Mouse (Mus musculus) embryonic facial prominence, embryonic 15.5 days (tissue): ENCODE results near the gene Gm20075. TPM values are rescaled to one million over a fixed set of nuclear protein-coding genes. Genes with fewer than 3 reads are reported as not detected.

Experiments
- ATAC-seq: fragments of 200-750 bp; cut with Nextera tagmentation; 2 replicates; pipeline ENCODE4 v1.8.0; 2017; ENCODE audit warnings: low read depth, moderate TSS enrichment; ENCODE audit not compliant: insufficient number of reproducible peaks, low FRiP score, low TSS enrichment
- H3K27ac ChIP-seq: fragments of 300-500 bp; sonication (generic); replicated peaks from 2 replicates; pipeline ENCODE4 v1.5.1; 2015; ENCODE audit warnings: mild to moderate bottlenecking, inconsistent platforms
- H3K27me3 ChIP-seq: fragments of 300-500 bp; sonication (generic); 2 replicates; pipeline ENCODE4 v1.6.1; 2015; ENCODE audit warnings: inconsistent platforms
- H3K36me3 ChIP-seq: fragments of 300-500 bp; sonication (generic); 2 replicates; pipeline ENCODE4 v1.6.1; 2015; ENCODE audit warnings: mild to moderate bottlenecking, inconsistent platforms
- H3K4me1 ChIP-seq: fragments of 300-500 bp; sonication (generic); 2 replicates; pipeline ENCODE4 v1.6.1; 2015; ENCODE audit warnings: inconsistent platforms
- H3K4me2 ChIP-seq: fragments of 300-500 bp; sonication (generic); replicated peaks from 2 replicates; pipeline ENCODE4 v1.6.1; 2015; ENCODE audit warnings: mild to moderate bottlenecking, inconsistent platforms
- H3K4me3 ChIP-seq: fragments of 300-500 bp; sonication (generic); replicated peaks from 2 replicates; pipeline ENCODE4 v1.5.1; 2015; ENCODE audit warnings: mild to moderate bottlenecking, inconsistent platforms
- H3K9ac ChIP-seq: fragments of 300-500 bp; sonication (generic); 2 replicates; pipeline ENCODE4 v1.6.1; 2015; ENCODE audit warnings: inconsistent platforms
- H3K9me3 ChIP-seq: fragments of 300-500 bp; sonication (generic); replicated peaks from 2 replicates; pipeline ENCODE4 v1.6.1; 2016; ENCODE audit warnings: inconsistent platforms
- WGBS: fragments of 180-500 bp; shearing (Covaris S2); methylation state at CpG from one replicate; pipeline ENCODE4 v1.1.7; 2015; 5-methylcytosine and 5-hydroxymethylcytosine counted together
- polyA plus RNA-seq: library from polyadenylated mRNA; unstranded; fragments of >200 nt; fragmentation: Nextera tagmentation; extraction: Ambion mirVana; gene quantifications from 2 replicates; pipeline ENCODE4 v1.2.1, GENCODE M21; 2015

Gene Gm20075
- polyA plus RNA-seq, 1 experiment from 2014 or later: 18.0 TPM

DNA sequence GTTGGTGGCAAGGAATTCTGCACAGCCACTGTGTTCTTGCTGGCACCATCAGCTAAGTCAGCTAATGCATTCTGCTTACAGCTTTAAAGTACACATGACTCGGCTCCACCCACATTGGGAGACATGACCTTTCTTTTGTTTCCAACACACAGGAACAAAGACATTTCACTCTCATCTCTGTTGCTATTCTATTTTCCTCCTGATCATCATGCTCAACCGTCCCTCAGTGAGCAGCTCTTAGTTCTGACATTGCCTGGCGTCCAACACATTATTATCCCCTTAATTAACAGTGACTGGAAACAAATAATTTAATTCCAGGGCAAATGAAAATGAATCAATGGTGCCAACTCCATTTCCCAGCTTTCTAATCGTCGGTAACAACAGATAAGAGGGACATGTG, 35.8 kb downstream of the Gm20075 start:
- Histone ChIP-seq H3K4me3 (no peak overlapping the region), H3K27me3 (no peaks in the 10 kb centered on the region), H3K4me2 (no peak overlapping the region), H3K9ac (no peak overlapping the region), H3K27ac (no peak overlapping the region), H3K4me1 (no peaks in the 10 kb centered on the region), H3K9me3 (no peaks in the 10 kb centered on the region), H3K36me3 (no peaks in the 10 kb centered on the region)
- ATAC-seq: no peak
- 66% methylated on average over 5 of the region's 5 CpGs for WGBS

DNA sequence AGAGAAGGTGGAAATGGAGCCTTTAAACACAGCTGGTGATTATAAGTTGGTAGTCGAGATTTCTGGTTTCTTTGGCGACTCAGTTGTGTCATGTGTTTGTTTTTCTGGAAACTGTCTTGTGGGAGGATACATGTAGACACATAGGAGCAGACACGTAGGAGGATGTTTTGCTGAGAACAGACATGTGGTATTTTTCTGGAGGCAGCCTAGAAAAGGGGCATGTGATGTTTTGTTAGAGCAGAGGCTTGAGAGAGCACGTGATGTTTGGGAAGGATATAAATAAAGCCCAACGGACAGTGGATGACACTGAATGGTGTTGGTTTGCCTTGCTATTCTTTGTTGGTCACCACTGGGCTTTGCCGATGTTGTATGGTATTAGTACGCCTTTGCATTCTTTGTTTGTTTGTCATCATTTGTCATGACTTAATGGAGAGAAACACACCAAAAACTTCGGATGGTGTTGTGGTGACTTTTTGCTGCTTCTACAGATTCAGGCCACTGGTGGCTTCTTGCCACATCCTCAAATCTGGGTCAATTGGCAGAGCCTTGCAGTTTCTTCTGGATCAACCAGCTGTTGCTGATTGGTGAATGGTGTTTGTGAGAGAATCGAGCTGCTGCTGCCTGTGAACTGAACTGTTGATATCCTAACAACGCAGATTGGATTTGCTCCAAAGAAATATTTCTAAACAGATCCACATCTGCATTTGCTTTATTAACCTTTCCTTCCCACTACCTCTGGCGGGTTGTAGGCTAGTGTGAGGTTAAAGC, 40.7 kb downstream of the Gm20075 start:
- Histone ChIP-seq H3K4me3 (no peak overlapping the region), H3K36me3 (no peaks in the 10 kb centered on the region), H3K27me3 (no peaks in the 10 kb centered on the region), H3K9me3 (no peaks in the 10 kb centered on the region), H3K9ac (no peak overlapping the region), H3K27ac (no peak overlapping the region), H3K4me2 (no peak overlapping the region), H3K4me1 (no peaks in the 10 kb centered on the region)
- WGBS: 71% methylated on average over 11 of the region's 11 CpGs
- ATAC-seq: no peak

DNA sequence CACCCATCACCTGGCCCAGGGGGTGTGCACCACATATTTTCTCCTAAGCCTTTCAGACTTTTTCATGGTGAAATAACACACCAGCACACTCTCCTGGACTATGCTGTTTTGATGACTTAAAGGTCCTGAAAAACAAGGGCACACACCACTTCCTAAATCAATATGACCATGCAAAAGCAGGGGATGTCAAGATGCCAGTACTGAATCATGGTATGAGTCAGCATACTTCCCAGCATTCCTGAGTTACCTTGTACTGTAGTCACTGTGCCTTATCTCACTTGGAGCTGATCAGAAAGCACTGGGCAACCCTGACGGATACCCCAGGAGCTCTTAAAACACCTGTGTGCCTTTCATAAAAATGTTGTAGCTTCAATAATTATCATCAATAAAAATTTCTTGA, 41.6 kb downstream of the Gm20075 start:
- H3K9me3 ChIP-seq: no peaks in the 10 kb centered on the region
- 85% methylated on average over 1 of the region's 1 CpGs for WGBS

DNA sequence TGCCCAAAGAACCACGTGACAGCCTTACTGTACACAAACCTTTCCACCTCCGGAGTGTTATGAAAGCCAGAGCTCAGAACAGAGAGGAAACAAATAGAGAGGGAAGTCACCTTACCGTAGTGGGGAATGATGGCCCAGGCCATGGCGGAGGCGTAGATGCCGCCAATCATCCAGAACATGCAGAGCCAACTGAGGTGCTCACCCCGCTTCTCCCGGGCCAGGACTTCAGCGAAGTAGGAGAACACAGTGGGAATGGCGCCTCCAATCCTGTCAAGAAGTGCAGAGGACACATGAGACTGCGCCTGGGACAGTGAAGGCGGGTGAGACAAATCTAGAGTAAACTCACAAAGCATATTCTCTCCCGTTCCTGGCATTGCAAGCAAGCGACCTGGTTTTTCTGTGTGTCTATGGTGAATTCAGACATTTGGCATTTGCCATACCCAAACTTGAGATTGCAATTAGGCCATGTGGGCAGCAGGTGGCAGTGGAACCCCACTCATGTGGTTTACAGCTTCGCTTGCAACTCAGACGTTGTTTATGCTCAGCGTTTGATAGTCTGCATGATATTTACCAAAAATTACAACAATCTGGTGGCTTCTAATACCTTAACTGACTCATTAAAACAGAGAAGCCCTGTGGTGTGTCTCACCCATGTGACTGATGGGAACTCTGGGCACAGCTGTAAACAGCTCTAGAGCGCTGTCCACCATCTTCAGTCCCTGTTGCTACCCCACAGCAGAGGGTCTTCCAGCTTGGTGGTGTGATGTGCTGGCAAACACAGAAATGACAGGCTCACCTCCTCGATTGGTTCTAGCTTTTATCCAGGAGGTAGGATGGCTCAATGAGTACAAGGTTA, 50.6 kb downstream of the Gm20075 start:
- Histone ChIP-seq H3K9me3 (no peaks in the 10 kb centered on the region), H3K27me3 (no peaks in the 10 kb centered on the region), H3K4me1 (no peaks in the 10 kb centered on the region), H3K9ac (no peak overlapping the region), H3K27ac (no peak overlapping the region), H3K4me3 (no peak overlapping the region), H3K36me3 (no peaks in the 10 kb centered on the region), H3K4me2 (no peak overlapping the region)
- WGBS: 60% methylated on average over 19 of the region's 19 CpGs
- ATAC-seq: no peak

More for the DNA sequence above, 41.6 kb downstream of the Gm20075 start:
- no peaks in the 10 kb centered on the region for H3K27me3 ChIP-seq
- ATAC-seq: no peak
- H3K27ac ChIP-seq: no peak overlapping the region
- H3K4me3 ChIP-seq: no peak overlapping the region
- no peaks in the 10 kb centered on the region for H3K4me1 ChIP-seq
- no peak overlapping the region for H3K4me2 ChIP-seq
- no peak overlapping the region for H3K9ac ChIP-seq
- H3K36me3 ChIP-seq: no peaks in the 10 kb centered on the region

Other genes starting within 250 kb of the Gm20075 start
- 20.4 and 21.2 TPM in 2 replicates for gene Iqgap2, start 189.5 kb downstream of the Gm20075 start, polyA plus RNA-seq
- gene Gm17190, start 678 bp upstream of the Gm20075 start, polyA plus RNA-seq: 0.27 TPM in 1 of 2 replicates, not detected in the other
- gene Sv2c, start 51.2 kb upstream of the Gm20075 start, polyA plus RNA-seq: 2.0 and 2.6 TPM in 2 replicates